Mouse (Mus musculus): Measurements from ENCODE around the gene Gm21830.
"Not testable (repeated sequence)": the region's sequence is repeated elsewhere in the genome, so short reads cannot be mapped to it uniquely, and the experiment has no call there.

Gene Gm21830

DNA sequence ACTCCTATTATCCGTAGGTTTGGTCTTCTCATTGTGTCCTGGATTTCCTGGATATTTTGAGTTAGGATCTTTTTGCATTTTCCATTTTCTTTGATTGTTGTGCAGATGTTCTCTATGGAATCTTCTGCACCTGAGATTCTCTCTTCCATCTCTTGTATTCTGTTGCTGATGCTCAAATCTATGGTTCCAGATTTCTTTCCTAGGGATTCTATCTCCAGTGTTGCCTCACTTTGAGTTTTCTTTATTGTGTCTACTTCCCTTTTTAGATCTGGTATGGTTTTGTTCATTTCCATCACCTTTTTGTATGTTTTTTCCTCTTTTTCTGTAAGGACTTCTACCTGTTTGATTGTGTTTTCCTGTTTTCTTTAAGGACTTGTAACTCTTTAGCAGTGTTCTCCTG, at the start of gene Gm21830:
Gene Gm21830, plus strand, starts transcription at position 301 of the 400 bp plus-strand sequence.
- not testable (repeated sequence) for DNase-seq (ENCODE audit: low spot score in 2 of 2)

- no peak for DNase-seq (ENCODE audit: low spot score in 2 of 2)
These were observed 49.0 kb upstream of the Gm21830 start for GRCm38 (mm10) chr2:67364506-67364905.

GRCm38 (mm10) chr2:67378504-67378903, 35.0 kb upstream of the Gm21830 start:
- no peak for DNase-seq (ENCODE audit: low spot score in 2 of 2)

DNA sequence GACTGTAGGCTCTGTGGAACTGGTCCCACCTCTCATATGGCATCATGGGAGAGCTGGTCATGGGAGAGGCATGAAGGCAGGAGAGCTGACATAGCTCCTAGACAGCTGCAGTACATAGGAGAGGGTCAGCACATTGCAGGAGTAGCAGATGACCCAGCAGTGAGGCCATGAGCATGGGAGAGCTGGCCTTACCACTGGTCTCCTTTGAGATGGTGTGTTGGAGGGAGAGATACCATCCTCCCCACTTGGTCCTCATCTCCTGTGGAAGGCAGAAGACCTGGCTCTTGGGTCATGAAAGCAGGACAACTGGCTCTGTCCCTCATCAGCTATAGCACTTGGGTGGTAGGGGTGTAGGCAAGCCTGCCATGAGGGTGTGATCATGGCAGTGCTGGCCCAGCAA, 7.3 kb downstream of the Gm21830 start:
- DNase-seq (ENCODE audit: low spot score in 2 of 2) = no peak

DNA sequence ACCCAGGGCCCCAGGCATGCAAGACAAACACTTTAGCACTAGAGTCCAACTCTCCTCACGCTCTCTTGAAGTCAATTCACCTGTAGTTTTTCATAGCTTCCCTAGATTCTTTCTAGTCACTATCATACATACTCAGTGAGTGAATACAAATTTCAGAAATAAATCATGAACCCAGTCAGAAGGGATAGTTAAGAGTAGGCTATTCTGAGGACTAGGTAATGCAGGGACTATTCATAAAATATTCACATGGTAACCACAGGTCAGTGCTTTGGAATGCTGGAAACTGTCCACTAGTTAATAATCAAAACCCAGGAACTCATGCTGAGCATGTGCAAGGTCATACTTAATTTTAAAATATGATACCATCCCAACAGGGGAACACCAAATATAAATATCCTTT, 9.3 kb downstream of the Gm21830 start:
- DNase-seq (ENCODE audit: low spot score in 2 of 2) = no peak

DNA sequence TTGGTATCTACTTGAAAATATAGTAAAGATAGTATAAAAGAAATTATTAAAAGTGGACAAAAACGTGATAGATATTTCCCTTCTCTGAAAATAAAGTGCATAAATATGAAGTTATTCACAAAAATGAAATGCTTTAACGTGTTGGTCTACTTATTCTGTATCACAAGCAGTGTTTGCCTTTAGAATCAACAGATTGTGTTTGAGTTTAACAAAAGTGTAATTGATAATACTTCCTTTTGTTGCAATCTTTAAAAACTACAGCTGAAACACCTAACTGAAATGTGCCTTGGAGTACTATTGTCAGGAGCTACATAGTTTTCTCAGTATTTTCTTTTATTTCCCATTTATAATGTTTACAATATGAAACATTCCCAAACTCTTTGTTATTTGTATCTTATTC, 19.6 kb downstream of the Gm21830 start, which contains the start of gene Gm26727:
Gene Gm26727, minus strand, starts transcription at position 101 of the 400 bp plus-strand sequence.
- DNase-seq (ENCODE audit: low spot score in 2 of 2) = no peak

GRCm38 (mm10) chr2:67438309-67438708, 24.8 kb downstream of the Gm21830 start:
- DNase-seq (ENCODE audit: low spot score in 2 of 2) = no peak

DNA sequence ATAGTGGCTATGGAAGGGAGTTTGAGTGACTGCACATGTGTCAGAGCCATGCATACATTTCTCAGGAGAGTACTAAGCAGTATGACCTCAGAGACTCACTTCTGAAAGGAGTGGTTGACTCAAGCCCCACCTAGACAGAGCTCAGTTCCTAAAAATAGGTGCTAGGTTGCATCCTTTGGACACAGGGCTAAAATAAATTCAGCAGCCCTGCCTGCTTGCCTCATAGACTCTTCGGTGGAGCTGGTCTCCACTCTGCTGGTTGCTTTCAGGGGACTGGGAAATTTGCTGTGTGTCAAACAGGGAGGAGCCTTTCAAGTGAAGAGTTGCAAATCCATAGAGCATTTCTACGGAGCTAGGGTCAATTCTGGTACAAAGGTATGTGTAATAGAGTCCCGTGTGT, 32.3 kb downstream of the Gm21830 start, which contains the start of gene Xirp2:
Gene Xirp2, plus strand, starts transcription at position 223 of the 400 bp plus-strand sequence.
- DNase-seq (ENCODE audit: low spot score in 2 of 2) = no peak

- no peak for DNase-seq (ENCODE audit: low spot score in 2 of 2)
These were observed 33.2 kb downstream of the Gm21830 start for GRCm38 (mm10) chr2:67446772-67447171.

DNA sequence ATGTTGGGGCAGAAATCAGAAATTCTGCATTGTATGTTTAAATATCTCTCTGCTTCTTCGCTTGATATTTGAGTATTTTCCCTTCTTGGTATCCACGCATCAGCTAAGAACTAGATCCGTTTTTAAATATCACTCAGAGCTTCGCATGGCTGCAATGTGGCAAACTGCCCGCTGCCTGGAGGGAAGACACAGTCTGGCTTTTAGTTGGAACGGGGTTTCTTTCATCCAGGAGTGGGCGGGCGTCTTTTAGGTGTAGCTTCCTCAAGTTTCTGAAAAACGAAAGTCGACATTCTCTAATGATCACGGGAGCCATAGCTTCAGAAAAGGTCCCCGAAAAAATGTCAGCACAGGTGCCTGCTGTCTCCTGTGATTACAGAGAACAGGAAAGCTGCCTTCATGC, 33.7 kb downstream of the Gm21830 start:
- DNase-seq (ENCODE audit: low spot score in 2 of 2) = peak; percentile 4 to 17

DNA sequence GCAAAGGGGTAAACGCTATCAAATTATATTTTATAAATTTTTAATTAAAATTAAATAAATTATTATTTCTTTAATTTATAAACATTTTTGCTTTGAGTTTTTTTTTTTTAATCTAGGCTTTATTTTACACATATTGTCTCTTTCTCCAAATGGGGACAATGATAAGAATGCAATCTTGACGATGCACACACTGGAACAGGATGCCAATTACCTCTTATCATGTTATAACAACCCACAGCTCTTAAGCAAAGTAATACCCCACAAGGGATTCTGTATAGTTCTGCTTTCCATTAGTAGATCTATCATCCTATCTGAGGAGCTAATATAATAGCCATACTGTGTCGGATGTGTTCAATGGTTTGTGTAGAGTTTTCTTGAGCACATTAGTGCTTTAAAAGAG, 47.3 kb downstream of the Gm21830 start:
- no peak for DNase-seq (ENCODE audit: low spot score in 2 of 2)

- DNase-seq (ENCODE audit: low spot score in 2 of 2) = no peak
These were observed 53.5 kb downstream of the Gm21830 start for GRCm38 (mm10) chr2:67467036-67467435.

DNA sequence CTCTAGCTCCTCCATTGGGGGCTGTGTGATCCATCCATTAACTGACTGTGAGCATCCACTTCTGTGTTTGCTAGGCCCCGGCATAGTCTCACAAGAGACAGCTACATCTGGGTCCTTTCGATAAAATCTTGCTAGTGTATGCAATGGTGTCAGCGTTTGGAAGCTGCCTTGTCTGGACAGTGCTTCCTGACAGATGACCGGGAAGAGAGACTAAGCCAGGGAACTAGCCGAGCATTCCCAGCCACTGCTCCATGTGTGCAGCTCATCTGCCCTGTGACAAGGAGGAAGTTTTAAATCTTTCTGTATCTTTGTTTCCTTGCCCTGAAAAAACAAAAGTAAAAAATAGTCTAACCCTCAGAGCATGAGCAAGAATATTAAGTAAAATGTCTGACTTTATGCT, 56.5 kb downstream of the Gm21830 start:
- DNase-seq (ENCODE audit: low spot score in 2 of 2) = not testable (repeated sequence)

DNA sequence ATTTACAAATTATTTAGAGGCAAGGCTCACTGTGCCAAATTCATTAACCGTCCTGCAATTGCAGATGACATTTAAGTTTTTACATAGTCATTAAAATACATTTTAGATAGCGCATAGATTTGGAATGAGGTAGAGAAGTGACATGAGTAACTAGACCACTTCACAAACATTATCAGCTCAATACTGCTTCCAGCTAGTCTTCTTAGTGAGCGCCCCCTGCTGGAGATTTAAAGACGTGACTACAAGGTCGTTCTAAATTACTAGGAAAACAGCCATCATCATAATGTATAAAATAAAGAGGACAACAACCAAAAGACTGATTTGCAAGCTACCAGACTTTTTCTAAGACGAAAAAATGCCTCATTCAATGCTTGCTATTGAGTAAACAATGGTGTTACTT, 64.2 kb downstream of the Gm21830 start:
- peak in 1 of 2 experiments; percentile 24 for DNase-seq (ENCODE audit: low spot score in 2 of 2)

- DNase-seq (ENCODE audit: low spot score in 2 of 2) = no peak
These were observed 67.5 kb downstream of the Gm21830 start for GRCm38 (mm10) chr2:67481051-67481450.
